Mouse (Mus musculus): ENCODE results near the gene Megf11. TPM values are rescaled to one million over a fixed set of nuclear protein-coding genes. Genes with fewer than 3 reads are reported as not detected.

Gene Megf11
- polyA plus RNA-seq, 1 experiment from 2014 or later: 0.11 TPM

- no peak overlapping the region for H3K9ac ChIP-seq (replicated peaks)
- TF ChIP-seq EP300 (IDR thresholded peaks at IDR 0.05; ENCODE audit: low read depth) (no peak), CTCF (IDR thresholded peaks at IDR 0.05; ENCODE audit: low read depth) (no peak)
- no peak for ATAC-seq
- no peak overlapping the region for H3K4me2 ChIP-seq (ENCODE audit: low read depth, low read length)
- H3K4me1 ChIP-seq (ENCODE audit: insufficient read depth): no peaks in the 10 kb centered on the region
- no peak for DNase-seq
- H3K4me3 ChIP-seq (ENCODE audit: low read depth, low read length): no peak overlapping the region
- H3K36me3 ChIP-seq (replicated peaks; ENCODE audit: insufficient read depth, low read length): no peaks in the 10 kb centered on the region
- H3K27ac ChIP-seq (ENCODE audit: low read depth): no peak overlapping the region
- no peaks in the 10 kb centered on the region for H3K27me3 ChIP-seq (ENCODE audit: insufficient read depth, low read length)
- H3K9me3 ChIP-seq (ENCODE audit: low read length): no peaks in the 10 kb centered on the region
- 73% methylated on average over 2 of the region's 2 CpGs for WGBS (ENCODE audit: insufficient replicate concordance)
Measured at GRCm38 (mm10) chr9:64406841-64407240, 21.4 kb downstream of the Megf11 start.

- H3K9ac ChIP-seq (replicated peaks): no peak overlapping the region
- TF ChIP-seq CTCF (IDR thresholded peaks at IDR 0.05; ENCODE audit: low read depth) (no peak), EP300 (IDR thresholded peaks at IDR 0.05; ENCODE audit: low read depth) (no peak)
- H3K36me3 ChIP-seq (replicated peaks; ENCODE audit: insufficient read depth, low read length): no peaks in the 10 kb centered on the region
- ATAC-seq (no peak), DNase-seq (no peak)
- no peaks in the 10 kb centered on the region for H3K27me3 ChIP-seq (ENCODE audit: insufficient read depth, low read length)
- no peaks in the 10 kb centered on the region for H3K4me1 ChIP-seq (ENCODE audit: insufficient read depth)
- H3K4me3 ChIP-seq (ENCODE audit: low read depth, low read length): no peak overlapping the region
- no peak overlapping the region for H3K27ac ChIP-seq (ENCODE audit: low read depth)
- no peak overlapping the region for H3K4me2 ChIP-seq (ENCODE audit: low read depth, low read length)
- WGBS (ENCODE audit: insufficient replicate concordance): 80% methylated on average over 7 of the region's 7 CpGs
- H3K9me3 ChIP-seq (ENCODE audit: low read length): no peaks in the 10 kb centered on the region
Measured at GRCm38 (mm10) chr9:64407390-64407970, 22.1 kb downstream of the Megf11 start.

DNA sequence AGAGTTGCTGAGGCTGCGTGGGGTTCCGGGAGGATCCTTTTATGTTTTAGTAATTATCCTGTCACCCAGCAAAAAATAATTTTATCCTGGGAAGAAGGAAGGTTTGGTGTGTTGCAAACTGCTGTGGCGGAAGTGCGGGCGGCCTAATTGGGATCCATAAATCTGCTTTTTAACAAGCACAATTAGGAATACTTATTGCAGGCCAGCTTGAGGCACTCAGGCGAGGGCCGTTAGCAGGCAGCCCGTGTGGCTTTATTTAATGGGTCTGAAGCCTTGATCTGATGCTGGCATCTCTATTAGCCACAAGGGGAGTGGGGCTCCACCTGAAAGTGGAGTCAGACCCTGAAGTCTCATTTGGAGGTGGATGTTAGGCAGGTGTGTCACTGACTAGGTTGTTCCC lies 23.4 kb downstream of the Megf11 start:
- Histone ChIP-seq H3K4me2 (ENCODE audit: low read depth, low read length) (no peak overlapping the region), H3K9ac (replicated peaks) (no peak overlapping the region), H3K4me3 (ENCODE audit: low read depth, low read length) (no peak overlapping the region), H3K27ac (ENCODE audit: low read depth) (no peak overlapping the region), H3K4me1 (ENCODE audit: insufficient read depth) (no peaks in the 10 kb centered on the region), H3K27me3 (ENCODE audit: insufficient read depth, low read length) (no peaks in the 10 kb centered on the region), H3K36me3 (replicated peaks; ENCODE audit: insufficient read depth, low read length) (no peaks in the 10 kb centered on the region), H3K9me3 (ENCODE audit: low read length) (no peaks in the 10 kb centered on the region)
- DNase-seq (no peak), ATAC-seq (no peak)
- WGBS (ENCODE audit: insufficient replicate concordance): 80% methylated on average over 8 of the region's 8 CpGs
- TF ChIP-seq EP300 (IDR thresholded peaks at IDR 0.05; ENCODE audit: low read depth) (no peak), CTCF (IDR thresholded peaks at IDR 0.05; ENCODE audit: low read depth) (no peak)

DNA sequence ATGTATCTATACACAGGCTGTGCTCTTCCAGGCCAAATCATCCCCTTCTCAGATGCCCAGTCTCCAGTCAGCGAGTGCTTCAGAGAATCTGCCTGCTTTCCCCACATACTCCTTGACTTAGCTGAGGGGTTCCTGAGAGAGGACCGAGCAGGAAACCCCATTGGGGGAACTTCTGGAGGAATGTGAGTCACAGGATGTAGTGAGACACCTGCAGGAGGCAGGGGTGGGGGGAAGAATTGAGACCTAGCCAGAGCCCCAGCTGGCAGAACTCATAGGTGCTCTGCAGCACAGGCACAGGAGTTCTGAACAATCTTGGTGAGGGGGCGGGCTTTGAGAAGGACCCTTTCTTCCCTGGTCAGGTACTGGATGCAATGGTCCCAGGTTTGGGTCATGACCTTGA lies 35.0 kb downstream of the Megf11 start:
- ATAC-seq (no peak), DNase-seq (no peak)
- Histone ChIP-seq H3K27me3 (ENCODE audit: insufficient read depth, low read length) (no peaks in the 10 kb centered on the region), H3K36me3 (replicated peaks; ENCODE audit: insufficient read depth, low read length) (no peaks in the 10 kb centered on the region), H3K4me3 (ENCODE audit: low read depth, low read length) (no peak overlapping the region), H3K4me1 (ENCODE audit: insufficient read depth) (no peaks in the 10 kb centered on the region), H3K9ac (replicated peaks) (no peak overlapping the region), H3K27ac (ENCODE audit: low read depth) (no peak overlapping the region), H3K4me2 (ENCODE audit: low read depth, low read length) (no peak overlapping the region), H3K9me3 (ENCODE audit: low read length) (no peaks in the 10 kb centered on the region)
- 60% methylated on average over 3 of the region's 3 CpGs for WGBS (ENCODE audit: insufficient replicate concordance)
- no peak for TF ChIP-seq EP300 (IDR thresholded peaks at IDR 0.05; ENCODE audit: low read depth)
- no peak for TF ChIP-seq CTCF (IDR thresholded peaks at IDR 0.05; ENCODE audit: low read depth)

DNA sequence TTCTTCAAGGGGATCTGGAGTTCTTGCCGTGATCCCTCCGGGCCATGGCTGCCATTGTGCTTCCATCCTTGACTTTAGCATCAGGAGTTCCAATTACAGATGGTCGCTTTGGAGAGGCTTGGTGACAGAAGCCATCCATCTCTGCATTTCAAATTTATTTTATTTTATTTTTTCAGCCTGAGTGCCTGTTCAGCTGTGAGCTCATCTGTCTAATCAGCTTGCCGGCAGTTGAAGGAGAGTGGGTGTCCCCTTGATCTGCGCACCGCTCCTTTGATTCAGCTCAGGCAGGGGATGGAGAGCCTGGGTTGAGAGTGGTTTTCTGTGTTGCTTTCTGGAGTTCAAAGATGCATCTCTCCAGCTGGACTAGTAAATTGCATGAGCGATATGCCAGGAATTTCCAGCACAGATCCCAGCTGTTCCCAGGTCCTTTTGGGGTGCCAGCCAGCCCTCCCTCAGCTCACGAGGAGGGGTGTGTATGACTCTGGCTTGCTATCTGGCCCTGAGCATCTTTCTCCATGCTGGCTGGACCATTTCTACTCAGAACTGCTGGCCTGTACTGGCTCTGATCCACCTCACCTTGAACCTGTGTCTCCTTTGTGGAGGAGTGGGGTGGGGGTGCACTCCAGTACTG lies 36.7 kb downstream of the Megf11 start:
- Histone ChIP-seq H3K4me2 (ENCODE audit: low read depth, low read length) (no peak overlapping the region), H3K36me3 (replicated peaks; ENCODE audit: insufficient read depth, low read length) (no peaks in the 10 kb centered on the region), H3K4me1 (ENCODE audit: insufficient read depth) (no peaks in the 10 kb centered on the region), H3K27ac (ENCODE audit: low read depth) (no peak overlapping the region), H3K27me3 (ENCODE audit: insufficient read depth, low read length) (no peaks in the 10 kb centered on the region), H3K4me3 (ENCODE audit: low read depth, low read length) (no peak overlapping the region), H3K9ac (replicated peaks) (no peak overlapping the region), H3K9me3 (ENCODE audit: low read length) (no peaks in the 10 kb centered on the region)
- DNase-seq: no peak
- WGBS (ENCODE audit: insufficient replicate concordance): 84% methylated on average over 8 of the region's 8 CpGs
- TF ChIP-seq CTCF (IDR thresholded peaks at IDR 0.05; ENCODE audit: low read depth): no peak
- no peak for TF ChIP-seq EP300 (IDR thresholded peaks at IDR 0.05; ENCODE audit: low read depth)
- no peak for ATAC-seq

DNA sequence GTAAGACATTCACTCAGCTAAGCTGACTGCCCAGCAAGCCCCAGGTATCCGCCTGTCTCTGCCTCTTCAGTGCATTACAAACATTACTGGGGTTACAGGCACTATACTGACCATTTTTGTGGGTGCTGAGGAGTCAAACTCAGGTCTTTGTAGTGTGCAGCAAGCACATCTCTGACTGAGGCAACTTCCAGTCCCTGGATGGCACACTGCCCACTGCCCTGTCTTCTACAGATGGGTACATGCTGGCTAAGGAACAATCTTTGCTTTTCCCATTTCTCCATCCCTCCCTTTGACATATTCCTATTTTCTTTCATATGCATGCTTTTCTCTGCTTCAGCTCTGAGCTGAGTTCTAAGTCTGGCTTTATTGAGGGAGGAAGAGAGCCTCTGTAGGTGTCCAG lies 38.5 kb downstream of the Megf11 start:
- no peak overlapping the region for H3K27ac ChIP-seq (ENCODE audit: low read depth)

More for the DNA sequence above, 38.5 kb downstream of the Megf11 start:
- Histone ChIP-seq H3K36me3 (replicated peaks; ENCODE audit: insufficient read depth, low read length) (no peaks in the 10 kb centered on the region), H3K4me1 (ENCODE audit: insufficient read depth) (no peaks in the 10 kb centered on the region), H3K4me2 (ENCODE audit: low read depth, low read length) (no peak overlapping the region), H3K27me3 (ENCODE audit: insufficient read depth, low read length) (no peaks in the 10 kb centered on the region), H3K9ac (replicated peaks) (no peak overlapping the region), H3K4me3 (ENCODE audit: low read depth, low read length) (no peak overlapping the region), H3K9me3 (ENCODE audit: low read length) (no peaks in the 10 kb centered on the region)
- ATAC-seq (no peak), DNase-seq (no peak)
- TF ChIP-seq CTCF (IDR thresholded peaks at IDR 0.05; ENCODE audit: low read depth) (no peak), EP300 (IDR thresholded peaks at IDR 0.05; ENCODE audit: low read depth) (no peak)
- 71% methylated on average over 1 of the region's 1 CpGs for WGBS (ENCODE audit: insufficient replicate concordance)
